Mouse (Mus musculus) forebrain, embryonic 14.5 days (tissue): ENCODE results near the gene Filip1l. TPM values are rescaled to one million over a fixed set of nuclear protein-coding genes. Genes with fewer than 3 reads are reported as not detected.

Experiments used
- ATAC-seq: fragments of 200-750 bp; cut with Nextera tagmentation; 2 replicates; pipeline ENCODE4 v1.8.0; 2017; ENCODE audit warnings: mild to moderate bottlenecking, moderate library complexity
- DNase-seq: peaks from one replicate; pipeline ENCODE4 v3.0.0-alpha.2; 2015; ENCODE audit warnings: low spot score
- H3K27ac ChIP-seq: fragments of 300-500 bp; sonication (generic); 2 replicates; pipeline ENCODE4 v1.5.1; 2014; ENCODE audit warnings: low read depth, mild to moderate bottlenecking, control low read depth, low read length, moderate library complexity
- H3K27me3 ChIP-seq: fragments of 300-500 bp; sonication (generic); replicated peaks from 2 replicates; pipeline ENCODE4 v1.6.1; 2014; ENCODE audit warnings: low read length, control low read depth, mixed read lengths; ENCODE audit not compliant: control insufficient read depth, insufficient read depth
- H3K36me3 ChIP-seq: fragments of 300-500 bp; sonication (generic); 2 replicates; pipeline ENCODE4 v1.6.1; 2014; ENCODE audit warnings: low read length, control low read depth; ENCODE audit not compliant: control insufficient read depth, insufficient read depth
- H3K4me1 ChIP-seq: fragments of 300-500 bp; sonication (generic); 2 replicates; pipeline ENCODE4 v1.6.1; 2014; ENCODE audit warnings: antibody characterized with exemption, low read length, control low read depth; ENCODE audit not compliant: control insufficient read depth, insufficient read depth
- H3K4me2 ChIP-seq: fragments of 300-500 bp; sonication (generic); 2 replicates; pipeline ENCODE4 v1.6.1; 2014; ENCODE audit warnings: mild to moderate bottlenecking, control low read depth, low read length
- H3K4me3 ChIP-seq: fragments of 300-500 bp; sonication (generic); 2 replicates; pipeline ENCODE4 v1.5.1; 2014; ENCODE audit warnings: low read depth, low read length, control low read depth
- H3K9ac ChIP-seq: fragments of 300-500 bp; sonication (generic); 2 replicates; pipeline ENCODE4 v1.6.1; 2014; ENCODE audit warnings: mild to moderate bottlenecking, low read length, control low read depth, moderate library complexity
- H3K9me3 ChIP-seq: fragments of 300-500 bp; sonication (generic); replicated peaks from 2 replicates; pipeline ENCODE4 v1.6.1; 2016; ENCODE audit warnings: low read length, control low read depth, mixed read lengths; ENCODE audit not compliant: control insufficient read depth
- WGBS: fragments of 180-500 bp; shearing (Covaris S2); extraction: QIAGEN DNeasy Blood & Tissue Kit; methylation state at CpG from one replicate; pipeline ENCODE4 v1.1.7; 2014; 5-methylcytosine and 5-hydroxymethylcytosine counted together
- polyA plus RNA-seq: library from polyadenylated mRNA; unstranded; fragments of >200 nt; fragmentation: Nextera tagmentation; extraction: Ambion mirVana; gene quantifications from 2 replicates; pipeline ENCODE4 v1.2.1, GENCODE M21; 2014

Filip1l gene
- polyA plus RNA-seq, 1 experiment from 2014 or later = 2.2 TPM

GRCm38 (mm10) chr16:57398387-57399214 is 45.7 kb downstream of the Filip1l start:
- ATAC-seq (peak; percentile 49), DNase-seq (peak; percentile 84)
- Histone ChIP-seq H3K4me1 (no peaks in the 10 kb centered on the region), H3K27me3 (no peaks in the 10 kb centered on the region), H3K9ac (no peak overlapping the region), H3K9me3 (no peaks in the 10 kb centered on the region), H3K36me3 (no peaks in the 10 kb centered on the region), H3K4me2 (no peak overlapping the region), H3K4me3 (no peak overlapping the region), H3K27ac (no peak overlapping the region)
- 52% methylated on average over 18 of the region's 18 CpGs for WGBS

- ATAC-seq = no peak
These were observed 46.7 kb downstream of the Filip1l start for GRCm38 (mm10) chr16:57399566-57399965.

GRCm38 (mm10) chr16:57401702-57402101 is 48.8 kb downstream of the Filip1l start:
- no peak overlapping the region for H3K27ac ChIP-seq
- no peaks in the 10 kb centered on the region for H3K9me3 ChIP-seq
- H3K4me3 ChIP-seq = no peak overlapping the region
- no peak overlapping the region for H3K9ac ChIP-seq
- no peak for ATAC-seq
- no peaks in the 10 kb centered on the region for H3K27me3 ChIP-seq
- 62% methylated on average over 6 of the region's 6 CpGs for WGBS
- no peaks in the 10 kb centered on the region for H3K36me3 ChIP-seq
- no peaks in the 10 kb centered on the region for H3K4me1 ChIP-seq
- H3K4me2 ChIP-seq = no peak overlapping the region
- DNase-seq = no peak

More at GRCm38 (mm10) chr16:57399566-57399965, 46.7 kb downstream of the Filip1l start:
- Histone ChIP-seq H3K9me3 (no peaks in the 10 kb centered on the region), H3K27me3 (no peaks in the 10 kb centered on the region), H3K4me3 (no peak overlapping the region), H3K9ac (no peak overlapping the region), H3K4me2 (no peak overlapping the region), H3K27ac (no peak overlapping the region), H3K4me1 (no peaks in the 10 kb centered on the region), H3K36me3 (no peaks in the 10 kb centered on the region)
- DNase-seq = no peak
- 86% methylated on average over 10 of the region's 10 CpGs for WGBS

- no peak overlapping the region for H3K9ac ChIP-seq
- H3K4me2 ChIP-seq = no peak overlapping the region
- no peaks in the 10 kb centered on the region for H3K36me3 ChIP-seq
- DNase-seq (no peak), ATAC-seq (no peak)
- no peak overlapping the region for H3K4me3 ChIP-seq
- H3K27ac ChIP-seq = no peak overlapping the region
- H3K4me1 ChIP-seq = no peaks in the 10 kb centered on the region
- WGBS = 86% methylated on average over 4 of the region's 4 CpGs
- no peaks in the 10 kb centered on the region for H3K9me3 ChIP-seq
- no peaks in the 10 kb centered on the region for H3K27me3 ChIP-seq
These were observed 50.0 kb downstream of the Filip1l start for GRCm38 (mm10) chr16:57402910-57403309.

DNA sequence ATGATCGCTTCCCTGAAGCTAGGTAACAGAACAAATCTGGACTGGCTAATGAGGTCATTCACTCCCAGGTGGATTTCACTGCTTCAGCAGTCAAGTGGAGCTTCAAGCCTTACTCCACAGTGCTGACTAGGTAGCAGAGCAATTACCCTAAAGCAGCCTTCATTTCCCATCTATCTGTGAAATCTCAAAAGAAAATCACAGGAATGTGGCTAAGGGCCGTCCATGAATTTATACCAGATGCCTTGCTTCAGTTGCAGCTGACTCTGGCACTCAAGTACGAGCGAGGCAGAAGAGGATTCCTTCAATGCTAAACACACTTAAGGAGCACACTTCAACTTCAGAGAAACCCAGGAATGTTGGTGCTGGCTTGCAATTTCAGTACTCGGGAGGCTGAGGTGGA is 50.9 kb downstream of the Filip1l start:
- 87% methylated on average over 5 of the region's 5 CpGs for WGBS
- no peak overlapping the region for H3K4me3 ChIP-seq

DNA sequence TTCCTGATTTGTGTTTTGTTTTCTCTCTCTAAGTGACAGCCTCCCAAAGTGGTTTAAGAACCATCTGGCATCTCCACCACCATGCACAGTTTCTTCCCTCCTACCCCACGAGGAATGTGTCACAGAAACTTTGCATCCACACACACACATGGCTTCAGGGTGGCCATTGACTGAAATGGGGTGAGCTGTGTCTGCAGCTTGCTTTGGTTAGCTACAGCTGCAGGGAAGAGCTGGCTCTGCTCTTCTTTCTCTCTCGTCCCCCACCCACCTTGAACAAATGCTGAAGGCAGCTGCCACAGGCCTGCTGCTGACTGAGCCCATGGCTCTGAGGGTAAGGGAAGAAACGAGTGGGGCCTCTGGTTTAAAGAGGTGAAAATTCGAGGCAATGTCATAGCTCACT is 59.9 kb downstream of the Filip1l start:
- H3K9me3 ChIP-seq = no peaks in the 10 kb centered on the region
- DNase-seq = no peak
- 69% methylated on average over 4 of the region's 4 CpGs for WGBS

More for the DNA sequence above, 50.9 kb downstream of the Filip1l start:
- no peak for DNase-seq
- Histone ChIP-seq H3K4me1 (no peaks in the 10 kb centered on the region), H3K27me3 (no peaks in the 10 kb centered on the region), H3K4me2 (no peak overlapping the region), H3K9ac (no peak overlapping the region), H3K36me3 (no peaks in the 10 kb centered on the region), H3K27ac (no peak overlapping the region), H3K9me3 (no peaks in the 10 kb centered on the region)
- ATAC-seq = no peak

DNA sequence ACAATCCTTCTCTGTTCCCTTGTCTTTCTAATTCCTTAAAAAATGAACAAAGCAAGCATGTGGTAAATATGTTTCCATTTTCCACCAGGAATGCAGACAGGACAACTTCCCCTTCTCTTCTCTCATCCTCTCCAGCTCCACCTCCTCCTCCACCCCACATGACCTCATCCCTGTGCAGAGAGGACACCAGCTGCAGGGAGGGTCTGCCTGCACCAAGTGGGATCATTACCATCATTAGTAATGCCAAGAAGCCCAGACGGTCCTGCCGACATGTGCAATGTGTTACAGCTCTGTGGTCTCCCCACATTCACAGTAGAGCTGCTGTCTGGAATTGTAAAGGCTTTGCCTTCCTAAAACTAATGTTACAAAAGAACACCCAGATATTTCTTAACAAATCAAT is 63.2 kb downstream of the Filip1l start:
- Histone ChIP-seq H3K4me2 (no peak overlapping the region), H3K4me3 (no peak overlapping the region), H3K27me3 (no peaks in the 10 kb centered on the region), H3K9me3 (no peaks in the 10 kb centered on the region), H3K36me3 (no peaks in the 10 kb centered on the region), H3K9ac (no peak overlapping the region), H3K4me1 (no peaks in the 10 kb centered on the region), H3K27ac (no peak overlapping the region)
- peak; percentile 34; the same call in 1 of the 2 replicates for ATAC-seq
- DNase-seq = no peak
- WGBS = 62% methylated on average over 2 of the region's 2 CpGs

More for the DNA sequence above, 59.9 kb downstream of the Filip1l start:
- no peaks in the 10 kb centered on the region for H3K27me3 ChIP-seq
- H3K27ac ChIP-seq = no peak overlapping the region
- no peak overlapping the region for H3K9ac ChIP-seq
- no peaks in the 10 kb centered on the region for H3K4me1 ChIP-seq
- no peak overlapping the region for H3K4me3 ChIP-seq
- no peak for ATAC-seq
- no peaks in the 10 kb centered on the region for H3K36me3 ChIP-seq
- H3K4me2 ChIP-seq = no peak overlapping the region

DNA sequence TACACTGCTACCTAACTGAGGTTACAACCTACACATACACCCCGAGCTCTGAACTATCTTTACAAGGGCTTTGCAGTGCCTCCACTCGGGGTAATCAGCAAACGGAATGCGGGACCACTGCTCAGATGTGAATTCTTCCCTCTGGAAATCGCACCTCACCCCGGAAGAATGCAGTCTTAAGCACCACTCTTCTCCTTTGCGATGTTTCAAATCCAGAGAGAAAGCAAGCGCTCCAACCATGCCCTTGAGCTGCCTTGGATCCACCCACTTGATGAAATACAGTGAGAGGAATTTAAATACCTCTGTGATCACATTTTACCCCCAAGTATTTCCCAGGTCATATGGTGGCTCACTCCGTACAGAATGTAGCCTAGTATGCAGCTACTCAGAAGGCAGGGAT is 64.1 kb downstream of the Filip1l start:
- Histone ChIP-seq H3K4me2 (no peak overlapping the region), H3K36me3 (no peaks in the 10 kb centered on the region), H3K9me3 (no peaks in the 10 kb centered on the region), H3K9ac (no peak overlapping the region), H3K4me3 (no peak overlapping the region), H3K27me3 (no peaks in the 10 kb centered on the region), H3K27ac (no peak overlapping the region), H3K4me1 (no peaks in the 10 kb centered on the region)
- no peak for DNase-seq
- 86% methylated on average over 9 of the region's 9 CpGs for WGBS
- no peak for ATAC-seq

DNA sequence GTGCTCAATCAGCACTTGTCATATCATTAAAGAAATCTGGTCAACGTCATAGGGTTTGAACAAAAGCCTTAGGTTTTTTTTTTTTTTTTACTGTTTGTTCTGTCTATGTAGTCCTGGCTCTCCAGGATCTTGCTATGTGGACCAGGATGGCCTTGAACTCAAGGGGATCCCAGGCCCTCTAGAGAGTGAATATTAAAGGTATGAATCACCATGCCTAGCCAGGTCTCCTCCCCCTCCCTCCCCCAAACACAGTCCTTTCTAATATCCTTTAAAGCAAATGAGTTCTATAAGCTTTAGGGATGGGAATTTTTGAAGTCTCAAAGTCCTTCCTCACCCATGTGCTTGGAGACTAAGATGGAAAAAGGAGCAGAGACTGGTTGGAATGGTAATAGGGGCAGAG is 65.1 kb downstream of the Filip1l start:
- H3K4me2 ChIP-seq = no peak overlapping the region
- no peaks in the 10 kb centered on the region for H3K4me1 ChIP-seq
- no peak overlapping the region for H3K4me3 ChIP-seq
- H3K9ac ChIP-seq = no peak overlapping the region
- no peaks in the 10 kb centered on the region for H3K27me3 ChIP-seq
- no peak overlapping the region for H3K27ac ChIP-seq
- ATAC-seq (no peak), DNase-seq (no peak)
- 79% methylated on average over 1 of the region's 1 CpGs for WGBS
- H3K36me3 ChIP-seq = no peaks in the 10 kb centered on the region
- H3K9me3 ChIP-seq = no peaks in the 10 kb centered on the region
